Mouse (Mus musculus) G1E-ER4 (cell line): ENCODE data around the gene Son. TPM values are rescaled to one million over a fixed set of nuclear protein-coding genes. Genes with fewer than 3 reads are reported as not detected.

ENCODE experiments used
- GATA1 ChIP-seq: IDR thresholded peaks from one replicate; pipeline ENCODE4 v1.8.0; 2012; ENCODE audit warnings: low read length, inconsistent platforms
- polyA plus RNA-seq: library from polyadenylated mRNA; stranded (reverse); fragments of >175 nt; gene quantifications from 2 replicates; pipeline ENCODE4 v1.2.3, GENCODE M21; 2012

Son gene
- polyA plus RNA-seq, 1 experiment, result 49.5 TPM

- TF ChIP-seq GATA1, result no peak
These were observed 17.6 kb upstream of the Son start for GRCm38 (mm10) chr16:91629749-91630148.

- TF ChIP-seq GATA1, result no peak
These were observed 16.7 kb upstream of the Son start for GRCm38 (mm10) chr16:91630584-91630983.

- TF ChIP-seq GATA1, result no peak
These were observed 14.9 kb upstream of the Son start for GRCm38 (mm10) chr16:91632439-91632838.

- no peak for TF ChIP-seq GATA1
These were observed 14.4 kb upstream of the Son start for GRCm38 (mm10) chr16:91632940-91633339.

- TF ChIP-seq GATA1, result no peak
These were observed 13.7 kb upstream of the Son start for GRCm38 (mm10) chr16:91633641-91634040.

- TF ChIP-seq GATA1, result no peak
These were observed 8.1 kb upstream of the Son start for GRCm38 (mm10) chr16:91639161-91639560.

GRCm38 (mm10) chr16:91639636-91640035 is 7.7 kb upstream of the Son start:
- no peak for TF ChIP-seq GATA1

GRCm38 (mm10) chr16:91640171-91640570 is 7.1 kb upstream of the Son start:
- no peak for TF ChIP-seq GATA1

GRCm38 (mm10) chr16:91644901-91645300 is 2.4 kb upstream of the Son start:
- no peak for TF ChIP-seq GATA1

GRCm38 (mm10) chr16:91645995-91646602 is 1.2 kb upstream of the Son start:
- no peak for TF ChIP-seq GATA1

- TF ChIP-seq GATA1, result no peak
These were observed 456 bp upstream of the Son start, which contains the start of gene Gart for GRCm38 (mm10) chr16:91646681-91647419. Gene Gart (minus strand): TSS chr16:91646952.

- TF ChIP-seq GATA1, result no peak
These were observed 879 bp downstream of the Son start for GRCm38 (mm10) chr16:91648220-91648550.

- TF ChIP-seq GATA1, result no peak
These were observed 1.9 kb downstream of the Son start for GRCm38 (mm10) chr16:91649246-91649645.

- no peak for TF ChIP-seq GATA1
These were observed 2.5 kb downstream of the Son start for GRCm38 (mm10) chr16:91649781-91650180.

GRCm38 (mm10) chr16:91652191-91652590 is 4.9 kb downstream of the Son start:
- no peak for TF ChIP-seq GATA1

GRCm38 (mm10) chr16:91655285-91655684 is 8.0 kb downstream of the Son start:
- TF ChIP-seq GATA1, result no peak

- TF ChIP-seq GATA1, result no peak
These were observed 10.0 kb downstream of the Son start for GRCm38 (mm10) chr16:91657285-91657684.
